Mouse (Mus musculus) stomach, postnatal 0 days (tissue): Measurements from ENCODE around the gene Hddc2. TPM values are rescaled to one million over a fixed set of nuclear protein-coding genes. Genes with fewer than 3 reads are reported as not detected.

ENCODE experiments used
- ATAC-seq: fragments of 200-750 bp; cut with Nextera tagmentation; 2 replicates; pipeline ENCODE4 v1.8.0; 2017; ENCODE audit not compliant: low FRiP score, low TSS enrichment
- DNase-seq: peaks from one replicate; pipeline ENCODE4 v3.0.0-alpha.2; 2016; ENCODE audit warnings: low spot score
- H3K27ac ChIP-seq: fragments of 300-500 bp; sonication (generic); replicated peaks from 2 replicates; pipeline ENCODE4 v1.5.1; 2014; ENCODE audit warnings: mild to moderate bottlenecking, control low read depth
- H3K27me3 ChIP-seq: fragments of 300-500 bp; sonication (generic); 2 replicates; pipeline ENCODE4 v1.6.1; 2014; ENCODE audit warnings: low read length; ENCODE audit not compliant: control insufficient read depth, insufficient read depth
- H3K36me3 ChIP-seq: fragments of 300-500 bp; sonication (generic); 2 replicates; pipeline ENCODE4 v1.6.1; 2014; ENCODE audit warnings: low read length, mixed read lengths; ENCODE audit not compliant: control insufficient read depth, insufficient read depth
- H3K4me1 ChIP-seq: fragments of 300-500 bp; sonication (generic); replicated peaks from 2 replicates; pipeline ENCODE4 v1.6.1; 2014; ENCODE audit warnings: antibody characterized with exemption; ENCODE audit not compliant: control insufficient read depth, insufficient read depth
- H3K4me2 ChIP-seq: fragments of 300-500 bp; sonication (generic); replicated peaks from 2 replicates; pipeline ENCODE4 v1.6.1; 2014; ENCODE audit warnings: low read depth, mild to moderate bottlenecking, control low read depth, moderate library complexity
- H3K4me3 ChIP-seq: fragments of 300-500 bp; sonication (generic); 2 replicates; pipeline ENCODE4 v1.5.1; 2014; ENCODE audit warnings: low read depth, low read length, control low read depth
- H3K9ac ChIP-seq: fragments of 300-500 bp; sonication (generic); 2 replicates; pipeline ENCODE4 v1.6.1; 2014; ENCODE audit warnings: mild to moderate bottlenecking, low read length, control low read depth, mixed read lengths
- H3K9me3 ChIP-seq: fragments of 300-500 bp; sonication (generic); 2 replicates; pipeline ENCODE4 v1.6.1; 2016; ENCODE audit warnings: low read length; ENCODE audit not compliant: control insufficient read depth
- CTCF ChIP-seq: IDR thresholded peaks from 2 replicates; pipeline ENCODE4 v1.5.1; 2016; ENCODE audit warnings: antibody characterized with exemption, low read depth, mild to moderate bottlenecking, moderate library complexity
- EP300 ChIP-seq: optimal IDR thresholded peaks from 2 replicates; pipeline ENCODE3; 2016; ENCODE audit warnings: antibody characterized with exemption
- WGBS: fragments of 180-500 bp; shearing (Covaris S2); extraction: QIAGEN DNeasy Blood & Tissue Kit; methylation state at CpG from one replicate; pipeline ENCODE4 v1.1.7; 2014; 5-methylcytosine and 5-hydroxymethylcytosine counted together
- polyA plus RNA-seq: library from polyadenylated mRNA; unstranded; fragments of >200 nt; fragmentation: Nextera tagmentation; extraction: Ambion mirVana; gene quantifications from 2 replicates; pipeline ENCODE4 v1.2.1, GENCODE M21; 2015

The Hddc2 gene
- polyA plus RNA-seq, 1 experiment from 2014 or later = 58.4 TPM

DNA sequence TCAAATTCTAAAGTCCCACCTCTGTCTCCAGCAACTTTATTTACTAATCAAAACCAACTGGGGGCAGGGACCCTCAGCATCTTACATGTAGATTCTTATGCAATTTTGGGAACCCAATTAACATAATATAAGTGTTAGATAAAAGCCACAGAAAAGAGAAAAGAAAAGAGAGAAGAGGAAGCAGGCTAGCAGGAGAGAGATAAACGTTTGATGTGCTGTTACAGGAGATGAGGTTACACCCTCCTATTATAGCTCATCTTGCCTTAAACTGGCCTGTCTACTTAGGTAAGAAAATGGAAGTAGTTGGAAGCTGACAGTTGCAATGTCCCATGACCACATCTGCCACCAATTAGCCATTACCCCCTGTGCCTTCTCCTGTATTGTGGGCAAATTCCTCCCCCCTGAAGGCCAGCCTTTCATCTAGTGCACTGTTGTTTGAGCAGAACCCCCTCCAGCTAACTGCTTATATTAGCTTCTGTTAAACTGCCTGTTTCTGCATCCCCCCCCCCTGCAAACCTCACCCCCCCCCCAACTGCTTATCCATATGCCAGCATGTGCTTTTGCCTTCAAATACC is 6.1 kb upstream of the Hddc2 start:
- Histone ChIP-seq H3K36me3 (no peaks in the 10 kb centered on the region), H3K4me1 (no peaks in the 10 kb centered on the region), H3K27ac (no peak overlapping the region), H3K4me2 (no peak overlapping the region), H3K27me3 (no peaks in the 10 kb centered on the region), H3K4me3 (no peak overlapping the region), H3K9ac (no peak overlapping the region), H3K9me3 (no peaks in the 10 kb centered on the region)
- TF ChIP-seq EP300 (no peak), CTCF (no peak)
- DNase-seq (no peak), ATAC-seq (no peak)
- WGBS = 15% methylated on average over 1 of the region's 1 CpGs

DNA sequence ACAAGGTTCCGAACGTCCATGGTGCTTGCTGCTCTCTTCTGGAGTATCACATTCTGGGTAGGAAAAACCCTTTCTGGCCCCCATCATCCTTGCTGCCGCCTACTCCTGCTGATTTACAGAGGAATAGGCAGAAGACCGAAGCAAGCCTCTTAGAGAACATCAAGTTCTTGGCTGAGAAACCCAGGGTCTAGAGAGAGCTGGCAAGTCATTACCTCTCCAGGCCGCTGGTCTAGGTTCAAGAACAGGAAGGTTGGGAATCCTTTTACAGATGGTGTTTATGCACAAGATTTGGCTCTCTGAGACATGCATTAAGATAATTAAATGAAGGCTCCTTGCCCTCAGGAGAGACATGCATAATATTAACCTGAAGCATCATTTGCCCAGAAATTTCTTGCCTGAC is 5.3 kb downstream of the Hddc2 start:
- 80% methylated on average over 5 of the region's 5 CpGs for WGBS
- Histone ChIP-seq H3K36me3 (0 out of 2 replicates have a peak, but pooled peaks cover 3% of the 10 kb centered on the region), H3K4me2 (no peak overlapping the region), H3K27me3 (no peaks in the 10 kb centered on the region), H3K9ac (no peak overlapping the region), H3K4me3 (no peak overlapping the region), H3K27ac (no peak overlapping the region), H3K4me1 (no peaks in the 10 kb centered on the region), H3K9me3 (no peaks in the 10 kb centered on the region)
- DNase-seq (no peak), ATAC-seq (no peak)
- TF ChIP-seq CTCF = no peak
- no peak for TF ChIP-seq EP300

DNA sequence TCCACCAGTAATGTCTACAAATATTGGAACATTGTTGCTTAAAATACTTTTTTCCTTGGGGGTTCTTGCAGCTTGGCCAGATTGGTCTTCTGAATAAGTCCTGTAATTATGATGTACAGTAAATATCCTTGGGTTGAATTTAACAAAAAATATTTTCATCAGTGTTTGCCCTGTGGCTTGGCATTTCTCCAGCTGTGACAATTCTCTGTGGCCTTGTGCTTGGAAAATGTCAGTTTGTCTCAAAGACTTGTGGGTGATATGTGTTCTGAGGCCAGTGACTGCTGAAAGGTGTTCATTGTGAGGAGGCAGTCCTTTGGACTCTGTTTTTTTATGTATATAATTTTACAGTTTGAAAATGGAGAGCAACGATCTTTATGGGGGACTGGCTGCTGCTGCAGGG is 16.3 kb downstream of the Hddc2 start:
- no peaks in the 10 kb centered on the region for H3K9me3 ChIP-seq
- H3K4me2 ChIP-seq = no peak overlapping the region
- WGBS = 72% methylated on average over 1 of the region's 1 CpGs
- TF ChIP-seq CTCF = no peak
- H3K27me3 ChIP-seq = no peaks in the 10 kb centered on the region
- no peaks in the 10 kb centered on the region for H3K4me1 ChIP-seq
- H3K27ac ChIP-seq = no peak overlapping the region
- no peak for ATAC-seq
- DNase-seq = no peak
- H3K4me3 ChIP-seq = no peak overlapping the region
- no peak overlapping the region for H3K9ac ChIP-seq
- H3K36me3 ChIP-seq = peaks cover 6% of the 10 kb centered on the region; the same call in 1 of the 2 replicates

DNA sequence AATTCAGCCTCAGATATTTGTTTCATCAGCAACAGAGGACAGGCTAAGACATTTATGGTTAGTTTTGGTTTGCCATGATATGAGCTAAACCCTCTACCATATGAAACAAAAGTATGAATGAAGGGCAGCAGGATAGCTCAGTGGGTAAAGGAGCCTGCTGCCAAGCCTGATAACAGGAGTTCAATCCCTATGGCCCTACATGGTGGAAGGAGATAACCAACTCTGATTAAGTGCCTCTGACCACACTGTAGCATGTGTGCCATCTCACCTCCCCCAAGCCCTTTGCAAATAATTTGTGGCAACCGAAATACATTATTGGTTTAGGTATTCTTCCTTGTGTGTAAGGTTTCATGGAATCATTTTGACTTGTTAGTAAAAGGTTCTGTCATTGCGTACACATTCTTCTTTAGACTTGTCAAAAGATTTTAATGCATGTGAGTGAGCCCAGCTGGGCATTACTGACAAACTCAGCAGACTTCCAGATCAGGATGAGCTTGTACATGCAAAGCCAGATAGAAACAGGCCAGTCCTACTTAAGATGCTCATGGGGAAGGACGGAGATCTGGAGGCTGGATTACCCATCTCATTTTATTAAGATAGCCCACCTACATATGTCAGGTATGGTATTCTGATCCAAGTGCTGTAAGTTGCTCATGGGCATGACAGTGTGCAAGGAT is 17.2 kb downstream of the Hddc2 start:
- no peak overlapping the region for H3K4me3 ChIP-seq
- no peak overlapping the region for H3K4me2 ChIP-seq
- no peak for ATAC-seq
- H3K9ac ChIP-seq = no peak overlapping the region
- no peak for TF ChIP-seq EP300
- TF ChIP-seq CTCF = no peak
- 80% methylated on average over 3 of the region's 3 CpGs for WGBS
- H3K4me1 ChIP-seq = no peaks in the 10 kb centered on the region
- no peak for DNase-seq
- no peaks in the 10 kb centered on the region for H3K9me3 ChIP-seq
- peaks cover 6% of the 10 kb centered on the region; the same call in 1 of the 2 replicates for H3K36me3 ChIP-seq
- H3K27me3 ChIP-seq = no peaks in the 10 kb centered on the region
- H3K27ac ChIP-seq = no peak overlapping the region

DNA sequence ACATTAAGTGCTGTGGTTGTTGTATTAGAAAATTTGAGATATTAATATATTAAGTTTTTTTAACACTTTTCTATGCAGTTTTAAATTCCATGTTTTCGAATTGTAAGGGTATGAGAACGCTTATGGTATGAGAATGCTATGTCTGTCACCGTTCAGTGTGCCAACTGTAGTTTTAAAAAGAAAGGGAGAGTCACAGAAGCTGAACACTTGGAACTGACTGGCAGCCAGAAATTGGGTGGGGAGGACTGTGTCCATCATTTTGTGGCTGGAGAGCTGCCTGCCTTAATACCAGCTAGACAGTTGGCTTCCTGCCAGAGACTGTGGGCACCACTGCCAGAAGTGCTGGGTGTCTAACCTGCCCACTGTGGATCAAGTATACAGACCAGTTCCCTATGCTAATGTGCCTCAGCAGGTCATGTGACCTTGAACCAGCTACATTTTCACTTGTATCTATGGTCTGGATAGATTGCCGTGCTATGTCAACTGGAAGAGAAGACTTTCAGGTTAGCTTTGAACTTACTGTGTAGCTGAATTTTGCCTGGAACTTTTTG is 18.1 kb downstream of the Hddc2 start:
- no peak overlapping the region for H3K9ac ChIP-seq
- H3K4me2 ChIP-seq = no peak overlapping the region
- no peaks in the 10 kb centered on the region for H3K9me3 ChIP-seq
- no peak for TF ChIP-seq EP300
- TF ChIP-seq CTCF = no peak
- DNase-seq (peak; percentile 15), ATAC-seq (no peak)
- no peaks in the 10 kb centered on the region for H3K27me3 ChIP-seq
- H3K4me3 ChIP-seq = no peak overlapping the region
- 79% methylated on average over 4 of the region's 4 CpGs for WGBS
- H3K27ac ChIP-seq = no peak overlapping the region
- peaks cover 3% of the 10 kb centered on the region; the same call in 1 of the 2 replicates for H3K36me3 ChIP-seq
- no peaks in the 10 kb centered on the region for H3K4me1 ChIP-seq

DNA sequence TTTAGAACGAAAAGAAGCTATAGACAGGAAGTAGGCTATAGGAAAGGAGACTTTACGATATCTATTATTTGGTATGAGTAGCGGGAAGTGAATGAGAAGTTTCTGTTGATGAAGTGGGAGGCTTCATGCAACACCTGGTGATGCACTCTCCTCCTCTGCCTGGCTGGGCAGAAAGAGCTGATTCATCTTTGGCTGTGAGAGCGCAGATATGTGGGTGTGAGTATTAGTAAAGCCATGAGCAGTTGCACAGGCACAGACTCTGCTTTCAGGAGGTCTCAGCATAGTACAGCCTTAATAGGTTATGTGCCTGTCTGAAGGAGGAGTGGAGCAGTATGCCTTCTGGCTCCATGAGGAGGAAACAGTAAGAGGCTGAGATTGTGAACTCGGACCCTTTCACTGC is 23.2 kb downstream of the Hddc2 start:
- Histone ChIP-seq H3K27ac (no peak overlapping the region), H3K4me1 (no peaks in the 10 kb centered on the region), H3K4me2 (no peak overlapping the region), H3K36me3 (no peaks in the 10 kb centered on the region), H3K9ac (no peak overlapping the region), H3K27me3 (no peaks in the 10 kb centered on the region), H3K4me3 (no peak overlapping the region), H3K9me3 (no peaks in the 10 kb centered on the region)
- no peak for TF ChIP-seq CTCF
- no peak for TF ChIP-seq EP300
- no peak for ATAC-seq
- DNase-seq = no peak
- 91% methylated on average over 5 of the region's 5 CpGs for WGBS
